Mouse (Mus musculus) stomach, postnatal 0 days (tissue): ENCODE results near the gene Lrrc2. TPM values are rescaled to one million over a fixed set of nuclear protein-coding genes. Genes with fewer than 3 reads are reported as not detected.
A peak's percentile ranks its signal among the peaks of the same experiment; 100 is the strongest.

Source experiments
- ATAC-seq: fragments of 200-750 bp; cut with Nextera tagmentation; 2 replicates; pipeline ENCODE4 v1.8.0; 2017; ENCODE audit not compliant: low FRiP score, low TSS enrichment
- DNase-seq: peaks from one replicate; pipeline ENCODE4 v3.0.0-alpha.2; 2016; ENCODE audit warnings: low spot score
- H3K27ac ChIP-seq: fragments of 300-500 bp; sonication (generic); replicated peaks from 2 replicates; pipeline ENCODE4 v1.5.1; 2014; ENCODE audit warnings: mild to moderate bottlenecking, control low read depth
- H3K27me3 ChIP-seq: fragments of 300-500 bp; sonication (generic); 2 replicates; pipeline ENCODE4 v1.6.1; 2014; ENCODE audit warnings: low read length; ENCODE audit not compliant: control insufficient read depth, insufficient read depth
- H3K36me3 ChIP-seq: fragments of 300-500 bp; sonication (generic); 2 replicates; pipeline ENCODE4 v1.6.1; 2014; ENCODE audit warnings: low read length, mixed read lengths; ENCODE audit not compliant: control insufficient read depth, insufficient read depth
- H3K4me1 ChIP-seq: fragments of 300-500 bp; sonication (generic); replicated peaks from 2 replicates; pipeline ENCODE4 v1.6.1; 2014; ENCODE audit warnings: antibody characterized with exemption; ENCODE audit not compliant: control insufficient read depth, insufficient read depth
- H3K4me2 ChIP-seq: fragments of 300-500 bp; sonication (generic); replicated peaks from 2 replicates; pipeline ENCODE4 v1.6.1; 2014; ENCODE audit warnings: low read depth, mild to moderate bottlenecking, control low read depth, moderate library complexity
- H3K4me3 ChIP-seq: fragments of 300-500 bp; sonication (generic); 2 replicates; pipeline ENCODE4 v1.5.1; 2014; ENCODE audit warnings: low read depth, low read length, control low read depth
- H3K9ac ChIP-seq: fragments of 300-500 bp; sonication (generic); 2 replicates; pipeline ENCODE4 v1.6.1; 2014; ENCODE audit warnings: mild to moderate bottlenecking, low read length, control low read depth, mixed read lengths
- H3K9me3 ChIP-seq: fragments of 300-500 bp; sonication (generic); 2 replicates; pipeline ENCODE4 v1.6.1; 2016; ENCODE audit warnings: low read length; ENCODE audit not compliant: control insufficient read depth
- CTCF ChIP-seq: IDR thresholded peaks from 2 replicates; pipeline ENCODE4 v1.5.1; 2016; ENCODE audit warnings: antibody characterized with exemption, low read depth, mild to moderate bottlenecking, moderate library complexity
- EP300 ChIP-seq: optimal IDR thresholded peaks from 2 replicates; pipeline ENCODE3; 2016; ENCODE audit warnings: antibody characterized with exemption
- WGBS: fragments of 180-500 bp; shearing (Covaris S2); extraction: QIAGEN DNeasy Blood & Tissue Kit; methylation state at CpG from one replicate; pipeline ENCODE4 v1.1.7; 2014; 5-methylcytosine and 5-hydroxymethylcytosine counted together
- polyA plus RNA-seq: library from polyadenylated mRNA; unstranded; fragments of >200 nt; fragmentation: Nextera tagmentation; extraction: Ambion mirVana; gene quantifications from 2 replicates; pipeline ENCODE4 v1.2.1, GENCODE M21; 2015

Lrrc2 gene
- polyA plus RNA-seq, 1 experiment from 2014 or later, result 0.08 TPM

- H3K4me2 ChIP-seq, result no peak overlapping the region
- DNase-seq (no peak), ATAC-seq (no peak)
- H3K9me3 ChIP-seq, result no peaks in the 10 kb centered on the region
- H3K4me3 ChIP-seq, result no peak overlapping the region
- TF ChIP-seq CTCF, result no peak
- no peak for TF ChIP-seq EP300
- H3K36me3 ChIP-seq, result no peaks in the 10 kb centered on the region
- 50% methylated on average over 6 of the region's 6 CpGs for WGBS
- H3K9ac ChIP-seq, result no peak overlapping the region
- no peak overlapping the region for H3K27ac ChIP-seq
- H3K4me1 ChIP-seq, result no peaks in the 10 kb centered on the region; the same call in 1 of the 2 replicates
- no peaks in the 10 kb centered on the region for H3K27me3 ChIP-seq
These were observed 1.1 kb downstream of the Lrrc2 start for GRCm38 (mm10) chr9:110952398-110952797.

DNA sequence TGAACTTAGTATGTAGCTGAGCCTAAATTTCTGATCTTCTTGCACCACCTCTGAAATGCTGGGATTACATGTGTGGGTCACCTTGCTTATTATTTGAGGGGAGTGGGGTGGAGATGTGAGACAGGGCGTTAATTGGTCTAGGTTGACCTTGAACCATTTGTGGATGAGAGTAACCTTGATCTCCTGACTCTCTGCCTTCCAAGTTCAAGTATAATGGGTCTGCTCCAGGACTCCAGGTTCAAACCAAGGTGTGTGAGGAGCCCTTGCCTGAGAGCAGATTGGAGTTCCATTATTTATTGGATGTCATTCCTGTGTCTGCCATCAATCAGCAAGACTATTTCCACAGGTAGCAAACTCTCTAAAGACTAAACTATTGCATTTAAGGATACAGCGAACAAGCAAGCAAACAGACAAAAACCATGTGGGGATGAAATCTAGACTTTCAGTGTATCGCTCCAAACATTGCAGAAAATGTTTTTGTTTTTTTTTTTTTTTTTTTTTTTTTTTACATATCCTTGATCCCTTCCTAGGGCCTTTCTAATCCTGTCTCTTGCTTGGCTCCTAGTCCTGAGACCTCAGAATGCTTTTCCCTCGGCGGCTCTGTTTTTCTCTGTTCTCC, 1.7 kb downstream of the Lrrc2 start:
- Histone ChIP-seq H3K36me3 (no peaks in the 10 kb centered on the region), H3K4me3 (peak overlapping the region; percentile 45; the same call in 1 of the 2 replicates), H3K27ac (no peak overlapping the region), H3K9me3 (no peaks in the 10 kb centered on the region), H3K9ac (no peak overlapping the region), H3K27me3 (no peaks in the 10 kb centered on the region), H3K4me2 (peak overlapping the region; percentile 78), H3K4me1 (no peaks in the 10 kb centered on the region; the same call in 1 of the 2 replicates)
- TF ChIP-seq EP300 (no peak), CTCF (no peak)
- no peak for DNase-seq
- 46% methylated on average over 5 of the region's 5 CpGs for WGBS
- ATAC-seq, result no peak

GRCm38 (mm10) chr9:110953550-110954461, 2.5 kb downstream of the Lrrc2 start:
- TF ChIP-seq EP300, result no peak
- TF ChIP-seq CTCF, result peak; percentile 78

DNA sequence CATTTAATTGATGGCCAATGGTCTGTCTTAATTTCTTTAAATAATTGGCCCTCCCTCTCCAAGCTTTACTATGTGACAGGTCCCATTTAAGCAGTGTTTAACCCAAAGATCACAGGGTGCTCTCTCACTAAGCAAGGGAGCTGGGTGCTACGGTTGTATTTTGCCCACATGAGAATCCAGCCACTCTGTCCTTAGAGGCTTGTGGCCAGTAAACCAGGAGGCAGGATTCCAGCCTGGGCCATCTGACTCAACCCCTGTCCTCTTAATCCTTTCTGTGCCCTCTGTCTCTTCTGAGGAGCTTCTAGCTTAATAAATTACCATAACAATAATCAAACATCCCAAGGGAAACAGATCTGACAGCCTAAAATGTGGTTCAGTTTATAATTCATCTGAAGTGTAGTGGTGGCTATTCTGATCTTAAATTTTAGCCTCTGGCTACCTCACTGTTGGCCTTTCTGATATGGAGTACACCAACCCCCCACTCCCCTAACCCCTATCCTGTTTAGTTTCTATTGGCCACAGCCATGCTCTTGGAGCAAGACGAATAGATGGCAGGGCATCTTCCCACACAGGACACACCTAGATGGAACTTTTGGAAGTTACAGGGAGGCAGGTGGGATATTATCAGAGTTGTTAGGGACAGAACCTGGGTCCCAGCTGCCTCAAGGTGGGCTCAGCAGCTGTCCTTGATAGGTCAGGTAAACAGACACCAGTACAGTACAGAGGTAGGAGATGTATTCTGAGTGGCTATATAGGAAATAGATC, 3.5 kb downstream of the Lrrc2 start:
- no peak overlapping the region for H3K9ac ChIP-seq
- no peaks in the 10 kb centered on the region for H3K36me3 ChIP-seq
- no peak overlapping the region for H3K27ac ChIP-seq
- WGBS, result 29% methylated on average over 2 of the region's 2 CpGs
- DNase-seq, result no peak
- H3K27me3 ChIP-seq, result no peaks in the 10 kb centered on the region
- no peak for ATAC-seq
- no peak for TF ChIP-seq EP300
- TF ChIP-seq CTCF, result no peak
- H3K4me2 ChIP-seq, result no peak overlapping the region
- no peaks in the 10 kb centered on the region; the same call in 1 of the 2 replicates for H3K4me1 ChIP-seq
- no peaks in the 10 kb centered on the region for H3K9me3 ChIP-seq
- H3K4me3 ChIP-seq, result no peak overlapping the region

More at GRCm38 (mm10) chr9:110953550-110954461, 2.5 kb downstream of the Lrrc2 start:
- Histone ChIP-seq H3K27me3 (no peaks in the 10 kb centered on the region), H3K9me3 (no peaks in the 10 kb centered on the region), H3K4me3 (peak overlapping the region; percentile 45), H3K4me2 (peak overlapping the region; percentile 78), H3K36me3 (no peaks in the 10 kb centered on the region), H3K4me1 (no peaks in the 10 kb centered on the region; the same call in 1 of the 2 replicates), H3K9ac (0 out of 2 replicates have a peak overlapping the region, but pooled peaks have one; percentile 23), H3K27ac (no peak overlapping the region)
- peak; percentile 58 for ATAC-seq
- peak; percentile 55 for DNase-seq
- whole genome bisulfite sequencing, result 1% methylated on average over 44 of the region's 44 CpGs

DNA sequence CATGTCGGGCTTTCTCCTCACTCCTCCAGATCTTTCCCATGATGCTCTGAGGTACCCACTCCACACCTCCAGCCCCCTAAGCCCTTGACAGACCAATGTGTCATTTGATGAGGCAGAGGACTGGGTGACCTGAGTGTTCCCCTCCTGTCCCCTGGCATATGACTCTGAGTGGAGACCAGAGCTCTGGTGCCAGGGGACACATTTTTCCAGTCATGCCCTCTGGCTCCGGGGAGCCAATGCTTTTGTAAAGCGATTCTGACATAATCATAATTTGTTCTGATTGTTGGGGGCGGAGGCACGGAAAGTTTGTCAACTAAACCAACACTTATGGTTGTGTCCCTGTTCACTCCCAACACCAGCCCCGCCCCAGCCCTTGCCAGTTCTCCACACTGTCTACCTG, 4.6 kb downstream of the Lrrc2 start:
- H3K27ac ChIP-seq, result no peak overlapping the region
- TF ChIP-seq EP300, result no peak
- H3K36me3 ChIP-seq, result no peaks in the 10 kb centered on the region
- no peak for DNase-seq
- H3K9ac ChIP-seq, result no peak overlapping the region
- no peaks in the 10 kb centered on the region for H3K27me3 ChIP-seq
- H3K4me2 ChIP-seq, result no peak overlapping the region
- H3K4me1 ChIP-seq, result no peaks in the 10 kb centered on the region; the same call in 1 of the 2 replicates
- no peak for ATAC-seq
- H3K9me3 ChIP-seq, result no peaks in the 10 kb centered on the region
- 73% methylated on average over 6 of the region's 6 CpGs for WGBS
- H3K4me3 ChIP-seq, result no peak overlapping the region
